Mouse (Mus musculus) heart, adult 2 months (tissue): ENCODE data around the gene Dynll2.
"Not testable (repeated sequence)": the region's sequence is repeated elsewhere in the genome, so short reads cannot be mapped to it uniquely, and the experiment has no call there.

Experiments
- CTCF ChIP-seq: fragments of 200-600 bp; IDR thresholded peaks from 2 replicates; pipeline ENCODE4 v1.8.1; 2022; ENCODE audit warnings: antibody characterized with exemption, mild to moderate bottlenecking, moderate library complexity
- EP300 ChIP-seq: fragments of 200-500 bp; IDR thresholded peaks from 2 replicates; pipeline ENCODE4 v1.6.1; 2011; ENCODE audit warnings: low read depth, low read length, control low read depth; ENCODE audit not compliant: insufficient read depth
- POLR2A ChIP-seq: fragments of 200-500 bp; IDR thresholded peaks from 2 replicates; pipeline ENCODE4 v1.6.1; 2011; ENCODE audit warnings: mild to moderate bottlenecking, low read depth, low read length, control low read depth; ENCODE audit not compliant: insufficient read depth

GRCm38 (mm10) chr11:87977021-87977420 lies 10.3 kb downstream of the Dynll2 start:
- not testable (repeated sequence) for TF ChIP-seq CTCF, POLR2A, EP300
